Mouse (Mus musculus): Measurements from ENCODE around the gene Afg1l.

GRCm38 (mm10) chr10:42299426-42299825, 178.9 kb downstream of the Afg1l start:
- TF ChIP-seq CTCF (IDR thresholded peaks at IDR 0.05): no peak
- no peak for TF ChIP-seq EP300 (IDR thresholded peaks at IDR 0.05)
